Mouse (Mus musculus) limb, embryonic 13.5 days (tissue): ENCODE measurements around the gene Kcnj13. TPM values are rescaled to one million over a fixed set of nuclear protein-coding genes. Genes with fewer than 3 reads are reported as not detected.

Experiments
- ATAC-seq: fragments of 200-750 bp; cut with Nextera tagmentation; 2 replicates; pipeline ENCODE4 v1.8.0; 2017; ENCODE audit warnings: low read depth, moderate number of reproducible peaks, moderate TSS enrichment; ENCODE audit not compliant: low FRiP score
- H3K27ac ChIP-seq: fragments of 300-500 bp; sonication (generic); 2 replicates; pipeline ENCODE4 v1.5.1; 2015; ENCODE audit warnings: inconsistent platforms, mild to moderate bottlenecking, moderate library complexity
- H3K27me3 ChIP-seq: fragments of 300-500 bp; sonication (generic); 2 replicates; pipeline ENCODE4 v1.6.1; 2015; ENCODE audit warnings: mild to moderate bottlenecking, inconsistent platforms
- H3K36me3 ChIP-seq: fragments of 300-500 bp; sonication (generic); 2 replicates; pipeline ENCODE4 v1.6.1; 2015; ENCODE audit warnings: inconsistent platforms, mild to moderate bottlenecking, moderate library complexity
- H3K4me1 ChIP-seq: fragments of 300-500 bp; sonication (generic); 2 replicates; pipeline ENCODE4 v1.6.1; 2015; ENCODE audit warnings: inconsistent platforms
- H3K4me2 ChIP-seq: fragments of 300-500 bp; sonication (generic); replicated peaks from 2 replicates; pipeline ENCODE4 v1.6.1; 2015; ENCODE audit warnings: inconsistent platforms, mild to moderate bottlenecking, moderate library complexity
- H3K4me3 ChIP-seq: fragments of 300-500 bp; sonication (generic); 2 replicates; pipeline ENCODE4 v1.5.1; 2015; ENCODE audit warnings: moderate library complexity, mild to moderate bottlenecking, inconsistent platforms
- H3K9ac ChIP-seq: fragments of 300-500 bp; sonication (generic); 2 replicates; pipeline ENCODE4 v1.6.1; 2015; ENCODE audit warnings: mild to moderate bottlenecking, inconsistent platforms
- H3K9me3 ChIP-seq: fragments of 300-500 bp; sonication (generic); 2 replicates; pipeline ENCODE4 v1.6.1; 2016; ENCODE audit warnings: inconsistent platforms
- WGBS: fragments of 180-500 bp; shearing (Covaris S2); methylation state at CpG from one replicate; pipeline ENCODE4 v1.1.7; 2015; 5-methylcytosine and 5-hydroxymethylcytosine counted together
- polyA plus RNA-seq: library from polyadenylated mRNA; unstranded; fragments of >200 nt; fragmentation: Nextera tagmentation; extraction: Ambion mirVana; gene quantifications from 2 replicates; pipeline ENCODE4 v1.2.1, GENCODE M21; 2015

Kcnj13 gene
- polyA plus RNA-seq, 1 experiment from 2014 or later, result 0.84 TPM

- WGBS, result 77% methylated on average over 3 of the region's 3 CpGs
- H3K4me1 ChIP-seq, result no peaks in the 10 kb centered on the region
- H3K9ac ChIP-seq, result no peak overlapping the region
- ATAC-seq, result no peak
- H3K4me3 ChIP-seq, result no peak overlapping the region
- H3K36me3 ChIP-seq, result peaks cover 44% of the 10 kb centered on the region
- H3K9me3 ChIP-seq, result no peaks in the 10 kb centered on the region
- no peaks in the 10 kb centered on the region for H3K27me3 ChIP-seq
- H3K4me2 ChIP-seq, result no peak overlapping the region
- H3K27ac ChIP-seq, result no peak overlapping the region
These were observed 16.4 kb downstream of the Kcnj13 start for GRCm38 (mm10) chr1:87378024-87378560.

- Histone ChIP-seq H3K9me3 (no peaks in the 10 kb centered on the region), H3K27ac (no peak overlapping the region), H3K27me3 (no peaks in the 10 kb centered on the region), H3K4me2 (no peak overlapping the region), H3K4me3 (no peak overlapping the region), H3K36me3 (peaks cover 17% of the 10 kb centered on the region), H3K9ac (no peak overlapping the region), H3K4me1 (no peaks in the 10 kb centered on the region)
- 65% methylated on average over 1 of the region's 1 CpGs for WGBS
- ATAC-seq, result no peak
These were observed 34.3 kb downstream of the Kcnj13 start for GRCm38 (mm10) chr1:87360276-87360675.

DNA sequence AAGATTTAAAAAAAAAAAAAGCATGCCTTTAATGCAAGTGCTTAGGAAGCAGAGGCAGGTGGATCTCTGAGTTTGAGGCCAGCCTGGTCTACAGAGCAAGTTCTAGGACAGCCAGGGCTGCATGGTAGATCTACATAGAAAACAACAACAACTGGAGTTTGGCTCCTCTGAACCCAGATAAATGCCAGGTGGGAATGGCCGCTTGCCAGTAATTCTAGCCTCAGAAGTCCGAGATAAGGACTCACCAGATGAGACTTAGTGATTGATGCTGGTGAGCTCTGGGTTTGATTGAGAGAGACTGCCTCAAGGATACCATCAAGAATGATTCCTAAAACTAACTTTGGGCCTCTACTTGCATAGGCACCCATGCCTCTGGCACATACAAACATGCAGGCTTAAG lies 44.0 kb downstream of the Kcnj13 start:
- H3K36me3 ChIP-seq, result peaks cover 32% of the 10 kb centered on the region
- no peak overlapping the region for H3K27ac ChIP-seq
- no peak overlapping the region for H3K4me2 ChIP-seq
- H3K9ac ChIP-seq, result no peak overlapping the region
- 84% methylated on average over 2 of the region's 2 CpGs for WGBS
- H3K27me3 ChIP-seq, result no peaks in the 10 kb centered on the region
- no peak overlapping the region for H3K4me3 ChIP-seq
- no peaks in the 10 kb centered on the region for H3K9me3 ChIP-seq
- no peak for ATAC-seq
- H3K4me1 ChIP-seq, result no peaks in the 10 kb centered on the region

Other genes with a start within 250 kb of the Kcnj13 start
- 0.69 and 1.1 TPM in 2 replicates for gene Ecel1, start 238.2 kb downstream of the Kcnj13 start, polyA plus RNA-seq
- 0.19 TPM in 1 of 2 replicates, not detected in the other for gene Prss56, start 211.4 kb downstream of the Kcnj13 start, polyA plus RNA-seq
- 4.5 and 4.8 TPM in 2 replicates for gene Chrnd, start 204.1 kb downstream of the Kcnj13 start, polyA plus RNA-seq
- 18.2 and 20.8 TPM in 2 replicates for gene Chrng, start 190.1 kb downstream of the Kcnj13 start, polyA plus RNA-seq
- gene Eif4e2, start 180.8 kb downstream of the Kcnj13 start, polyA plus RNA-seq, result 178 and 181 TPM in 2 replicates
- 0.69 and 0.89 TPM in 2 replicates for gene Efhd1, start 130.4 kb downstream of the Kcnj13 start, polyA plus RNA-seq
- 62.7 and 65.3 TPM in 2 replicates for gene Gigyf2, start 67.7 kb downstream of the Kcnj13 start, polyA plus RNA-seq
- 21.9 and 32.2 TPM in 2 replicates for gene Snorc, start 75.5 kb upstream of the Kcnj13 start, polyA plus RNA-seq
- gene Neu2, start 115.2 kb upstream of the Kcnj13 start, polyA plus RNA-seq, result not detected in 2 replicates
- gene Ngef, start 179.1 kb upstream of the Kcnj13 start, polyA plus RNA-seq, result 1.0 and 1.2 TPM in 2 replicates
- 4.7 and 5.6 TPM in 2 replicates for gene Inpp5d, start 225.6 kb upstream of the Kcnj13 start, polyA plus RNA-seq